Comparison of ENCODE assay signal across 20 mouse cellular contexts in the genomic region with DNA sequence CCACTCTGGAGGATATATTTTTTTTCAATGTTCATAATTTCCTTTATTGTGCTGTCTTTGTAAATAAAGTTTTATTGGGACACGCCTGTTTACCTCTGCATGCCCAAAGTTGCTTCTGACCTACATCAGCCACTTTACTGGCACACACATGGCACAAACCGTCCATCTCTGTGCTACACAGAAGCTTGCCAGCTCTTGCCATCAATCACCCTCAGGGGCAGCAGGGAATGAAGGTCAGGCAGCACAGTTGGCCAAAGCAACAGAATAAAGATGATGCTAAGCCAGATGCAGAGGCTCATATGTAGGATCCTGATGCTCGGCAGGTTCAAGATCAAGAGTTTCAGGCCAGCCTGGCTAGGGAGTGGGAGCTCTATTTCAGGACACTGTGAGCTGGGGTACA.
DNase-seq lines count a peak whose midpoint lies in the region; ATAC-seq and TF ChIP-seq lines count a peak whose summit lies in the region.
"Had no signal": no experiment of that assay in that cellular context is flagged by ENCODE, and none has a peak within 500 bp of the region (broad histone marks: within the 10 kb centered on the region; RNA-seq: fewer than 3 reads in every experiment).

No protein-coding gene starts in this region.

- ATAC-seq in forebrain, postnatal 0 days, result no peak
- ATAC-seq: activated CD4-positive, CD25-positive, alpha-beta regulatory T cell, adult 4 months; forebrain, embryonic 13.5 days; intestine, embryonic 16.5 days; Patski had no signal

- no peaks in the 10 kb centered on the region for H3K27me3 ChIP-seq in forebrain, postnatal 0 days (ENCODE audit: insufficient read depth, low read length)
- H3K27me3 ChIP-seq: forebrain, embryonic 13.5 days; heart, embryonic 15.5 days; hindbrain, embryonic 15.5 days; Patski had no signal

- no peak for TF ChIP-seq CTCF in forebrain, postnatal 0 days (IDR thresholded peaks at IDR 0.05; ENCODE audit: low read depth)

- no peak overlapping the region for H3K9ac ChIP-seq in forebrain, postnatal 0 days
- H3K9ac ChIP-seq: forebrain, embryonic 13.5 days; heart, embryonic 15.5 days; hindbrain, embryonic 15.5 days had no signal

- 85% methylated on average over 3 of the region's 3 CpGs for WGBS in forebrain, postnatal 0 days

- intact Hi-C loops in heart, postnatal 14 days (cut with DNase I), result no loop called here

- H3K4me1 ChIP-seq in forebrain, postnatal 0 days (ENCODE audit: insufficient read depth), result no peaks in the 10 kb centered on the region
- H3K4me1 ChIP-seq: forebrain, embryonic 13.5 days; heart, embryonic 15.5 days; hindbrain, embryonic 15.5 days had no signal

- no peak overlapping the region for H3K4me2 ChIP-seq in forebrain, postnatal 0 days (ENCODE audit: low read depth)
- H3K4me2 ChIP-seq: forebrain, embryonic 13.5 days; heart, embryonic 11.5 days; heart, embryonic 15.5 days; hindbrain, embryonic 15.5 days had no signal

- DNase-seq in gastrocnemius, adult 18-20 months (ENCODE audit: low spot score), result peak; percentile 24
- no peak for DNase-seq in gastrocnemius, postnatal 10 days
- DNase-seq in 3T3-L1 (ENCODE audit: low read depth, low spot score), result peak; percentile 13
- DNase-seq in adrenal gland, adult 8-10 months, result peak; percentile 84
- peak; percentile 78 to 82 for DNase-seq in adrenal gland, postnatal 36 days
- DNase-seq in heart, postnatal 14 days, result no peak
- no peak for DNase-seq in forebrain, postnatal 0 days
- DNase-seq in frontal cortex, postnatal 14 days (ENCODE audit: low spot score in 2 of 2), result no peak
- DNase-seq: cerebellum, adult 2 months; cerebellum, postnatal 10 days; heart, adult 2 months; kidney, adult 2 months had no signal

- H3K27ac ChIP-seq in forebrain, postnatal 0 days (ENCODE audit: low read depth, low read length), result no peak overlapping the region
- H3K27ac ChIP-seq: embryonic facial prominence, embryonic 10.5 days; forebrain, embryonic 13.5 days; heart, adult 2 months; heart, embryonic 15.5 days; hindbrain, embryonic 15.5 days had no signal

- no peak overlapping the region for H3K4me3 ChIP-seq in forebrain, postnatal 0 days (ENCODE audit: low read depth, low read length)
- H3K4me3 ChIP-seq: embryonic facial prominence, embryonic 10.5 days; forebrain, embryonic 13.5 days; heart, adult 2 months; heart, embryonic 15.5 days; hindbrain, embryonic 15.5 days had no signal

- H3K9me3 ChIP-seq in forebrain, postnatal 0 days (ENCODE audit: low read length), result no peaks in the 10 kb centered on the region
- H3K9me3 ChIP-seq: embryonic facial prominence, embryonic 10.5 days; forebrain, embryonic 13.5 days; heart, embryonic 15.5 days; hindbrain, embryonic 15.5 days had no signal

- H3K36me3 ChIP-seq in forebrain, postnatal 0 days (ENCODE audit: insufficient read depth), result no peaks in the 10 kb centered on the region
- H3K36me3 ChIP-seq: embryonic facial prominence, embryonic 10.5 days; heart, embryonic 15.5 days; hindbrain, embryonic 15.5 days had no signal

Comparison
In these comparisons a context has a peak if more than half of its experiments do, and no peak if none do; other contexts are left out.
1. DNase-seq: peak in gastrocnemius, adult 18-20 months (single experiment), 3T3-L1 (single experiment), adrenal gland, adult 8-10 months (single experiment) and adrenal gland, postnatal 36 days (2 of 2); none in gastrocnemius, postnatal 10 days (single experiment), heart, postnatal 14 days (0 of 2), forebrain, postnatal 0 days (single experiment) and frontal cortex, postnatal 14 days (0 of 2).